Mouse (Mus musculus): ENCODE results near the gene C1qb. TPM values are rescaled to one million over a fixed set of nuclear protein-coding genes. Genes with fewer than 3 reads are reported as not detected.

The C1qb gene
- polyA plus RNA-seq, 1 experiment from 2014 or later: 44.5 TPM

DNA sequence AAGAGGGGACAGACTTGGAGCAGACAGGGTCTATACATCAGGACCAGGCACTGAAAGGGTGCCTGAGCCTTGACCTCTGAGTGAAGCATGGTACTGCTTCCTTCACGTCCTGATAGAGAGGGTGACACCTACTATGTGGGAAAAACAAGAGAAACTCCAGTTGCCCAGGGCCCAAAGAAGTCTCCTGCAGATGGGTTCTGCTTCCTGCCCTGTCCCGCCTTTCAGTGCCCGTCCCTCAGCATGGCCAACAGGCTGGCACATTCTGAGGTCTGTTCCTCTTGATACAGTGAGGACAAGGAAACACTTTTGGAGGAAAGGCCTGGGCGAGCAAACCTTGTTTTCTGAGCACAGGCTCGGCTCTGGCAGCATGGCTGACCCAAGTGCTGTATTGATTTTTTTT, 1.7 kb upstream of the C1qb start:
- H3K9me3 ChIP-seq (replicated peaks; ENCODE audit: control insufficient read depth, low read length): no peaks in the 10 kb centered on the region
- no peak overlapping the region for H3K27ac ChIP-seq (ENCODE audit: low read length)
- H3K36me3 ChIP-seq (ENCODE audit: control insufficient read depth, insufficient read depth): no peaks in the 10 kb centered on the region
- WGBS: 57% methylated on average over 5 of the region's 5 CpGs
- no peak overlapping the region for H3K4me3 ChIP-seq (ENCODE audit: low read length)
- H3K4me1 ChIP-seq (ENCODE audit: control insufficient read depth, insufficient read depth, low read length): no peaks in the 10 kb centered on the region
- no peak overlapping the region for H3K9ac ChIP-seq (ENCODE audit: low read length)
- no peak for ATAC-seq (replicated peaks; ENCODE audit: extremely low read depth, insufficient read depth, low FRiP score)
- peaks cover 17% of the 10 kb centered on the region for H3K27me3 ChIP-seq (ENCODE audit: control insufficient read depth, insufficient read depth, low read length)
- H3K4me2 ChIP-seq (ENCODE audit: low read depth, low read length): no peak overlapping the region

- no peak for ATAC-seq (replicated peaks; ENCODE audit: extremely low read depth, insufficient read depth, low FRiP score)
- H3K36me3 ChIP-seq (ENCODE audit: control insufficient read depth, insufficient read depth): no peaks in the 10 kb centered on the region
- H3K4me3 ChIP-seq (ENCODE audit: low read length): no peak overlapping the region
- peaks cover 12% of the 10 kb centered on the region for H3K27me3 ChIP-seq (ENCODE audit: control insufficient read depth, insufficient read depth, low read length)
- H3K4me1 ChIP-seq (ENCODE audit: control insufficient read depth, insufficient read depth, low read length): no peaks in the 10 kb centered on the region
- H3K9me3 ChIP-seq (replicated peaks; ENCODE audit: control insufficient read depth, low read length): no peaks in the 10 kb centered on the region
- H3K9ac ChIP-seq (ENCODE audit: low read length): no peak overlapping the region
- no peak overlapping the region for H3K27ac ChIP-seq (ENCODE audit: low read length)
- H3K4me2 ChIP-seq (ENCODE audit: low read depth, low read length): no peak overlapping the region
- WGBS: 18% methylated on average over 5 of the region's 5 CpGs
These were observed 7.4 kb downstream of the C1qb start for GRCm38 (mm10) chr4:136878601-136879000.

GRCm38 (mm10) chr4:136878171-136878570, 7.8 kb downstream of the C1qb start:
- Histone ChIP-seq H3K9me3 (replicated peaks; ENCODE audit: control insufficient read depth, low read length) (no peaks in the 10 kb centered on the region), H3K4me3 (ENCODE audit: low read length) (no peak overlapping the region), H3K27me3 (ENCODE audit: control insufficient read depth, insufficient read depth, low read length) (peaks cover 12% of the 10 kb centered on the region), H3K4me2 (ENCODE audit: low read depth, low read length) (no peak overlapping the region), H3K4me1 (ENCODE audit: control insufficient read depth, insufficient read depth, low read length) (no peaks in the 10 kb centered on the region), H3K36me3 (ENCODE audit: control insufficient read depth, insufficient read depth) (no peaks in the 10 kb centered on the region), H3K9ac (ENCODE audit: low read length) (no peak overlapping the region), H3K27ac (ENCODE audit: low read length) (no peak overlapping the region)
- no peak for ATAC-seq (replicated peaks; ENCODE audit: extremely low read depth, insufficient read depth, low FRiP score)
- 40% methylated on average over 8 of the region's 8 CpGs for WGBS

- H3K4me1 ChIP-seq (ENCODE audit: control insufficient read depth, insufficient read depth, low read length): no peaks in the 10 kb centered on the region
- H3K4me3 ChIP-seq (ENCODE audit: low read length): no peak overlapping the region
- H3K9ac ChIP-seq (ENCODE audit: low read length): no peak overlapping the region
- peaks cover 11% of the 10 kb centered on the region for H3K27me3 ChIP-seq (ENCODE audit: control insufficient read depth, insufficient read depth, low read length)
- H3K4me2 ChIP-seq (ENCODE audit: low read depth, low read length): no peak overlapping the region
- no peak overlapping the region for H3K27ac ChIP-seq (ENCODE audit: low read length)
- no peaks in the 10 kb centered on the region for H3K9me3 ChIP-seq (replicated peaks; ENCODE audit: control insufficient read depth, low read length)
- ATAC-seq (replicated peaks; ENCODE audit: extremely low read depth, insufficient read depth, low FRiP score): no peak
- H3K36me3 ChIP-seq (ENCODE audit: control insufficient read depth, insufficient read depth): no peaks in the 10 kb centered on the region
- WGBS: 17% methylated on average over 7 of the region's 7 CpGs
These were observed 9.0 kb downstream of the C1qb start for GRCm38 (mm10) chr4:136876971-136877370.

GRCm38 (mm10) chr4:136875012-136875411, 11.0 kb downstream of the C1qb start:
- H3K4me3 ChIP-seq (ENCODE audit: low read length): no peak overlapping the region
- no peak overlapping the region for H3K9ac ChIP-seq (ENCODE audit: low read length)
- H3K27me3 ChIP-seq (ENCODE audit: control insufficient read depth, insufficient read depth, low read length): peaks cover 15% of the 10 kb centered on the region; the same call in 1 of the 2 replicates
- no peaks in the 10 kb centered on the region for H3K9me3 ChIP-seq (replicated peaks; ENCODE audit: control insufficient read depth, low read length)
- ATAC-seq (replicated peaks; ENCODE audit: extremely low read depth, insufficient read depth, low FRiP score): no peak
- no peak overlapping the region for H3K4me2 ChIP-seq (ENCODE audit: low read depth, low read length)
- WGBS: 83% methylated on average over 14 of the region's 14 CpGs
- no peak overlapping the region for H3K27ac ChIP-seq (ENCODE audit: low read length)
- no peaks in the 10 kb centered on the region for H3K36me3 ChIP-seq (ENCODE audit: control insufficient read depth, insufficient read depth)
- H3K4me1 ChIP-seq (ENCODE audit: control insufficient read depth, insufficient read depth, low read length): no peaks in the 10 kb centered on the region

- no peaks in the 10 kb centered on the region for H3K4me1 ChIP-seq (ENCODE audit: control insufficient read depth, insufficient read depth, low read length)
- no peaks in the 10 kb centered on the region for H3K36me3 ChIP-seq (ENCODE audit: control insufficient read depth, insufficient read depth)
- no peak overlapping the region for H3K4me2 ChIP-seq (ENCODE audit: low read depth, low read length)
- H3K4me3 ChIP-seq (ENCODE audit: low read length): no peak overlapping the region
- H3K9me3 ChIP-seq (replicated peaks; ENCODE audit: control insufficient read depth, low read length): no peaks in the 10 kb centered on the region
- H3K27ac ChIP-seq (ENCODE audit: low read length): no peak overlapping the region
- peaks cover 25% of the 10 kb centered on the region for H3K27me3 ChIP-seq (ENCODE audit: control insufficient read depth, insufficient read depth, low read length)
- ATAC-seq (replicated peaks; ENCODE audit: extremely low read depth, insufficient read depth, low FRiP score): no peak
- H3K9ac ChIP-seq (ENCODE audit: low read length): no peak overlapping the region
- 72% methylated on average over 6 of the region's 6 CpGs for WGBS
These were observed 17.6 kb downstream of the C1qb start for GRCm38 (mm10) chr4:136868371-136868770.

GRCm38 (mm10) chr4:136867690-136868345, 18.2 kb downstream of the C1qb start:
- Histone ChIP-seq H3K4me2 (ENCODE audit: low read depth, low read length) (no peak overlapping the region), H3K27ac (ENCODE audit: low read length) (no peak overlapping the region), H3K36me3 (ENCODE audit: control insufficient read depth, insufficient read depth) (no peaks in the 10 kb centered on the region), H3K4me3 (ENCODE audit: low read length) (no peak overlapping the region), H3K27me3 (ENCODE audit: control insufficient read depth, insufficient read depth, low read length) (peaks cover 25% of the 10 kb centered on the region), H3K4me1 (ENCODE audit: control insufficient read depth, insufficient read depth, low read length) (no peaks in the 10 kb centered on the region), H3K9me3 (replicated peaks; ENCODE audit: control insufficient read depth, low read length) (no peaks in the 10 kb centered on the region), H3K9ac (ENCODE audit: low read length) (no peak overlapping the region)
- no peak for ATAC-seq (replicated peaks; ENCODE audit: extremely low read depth, insufficient read depth, low FRiP score)
- WGBS: 16% methylated on average over 10 of the region's 12 CpGs

DNA sequence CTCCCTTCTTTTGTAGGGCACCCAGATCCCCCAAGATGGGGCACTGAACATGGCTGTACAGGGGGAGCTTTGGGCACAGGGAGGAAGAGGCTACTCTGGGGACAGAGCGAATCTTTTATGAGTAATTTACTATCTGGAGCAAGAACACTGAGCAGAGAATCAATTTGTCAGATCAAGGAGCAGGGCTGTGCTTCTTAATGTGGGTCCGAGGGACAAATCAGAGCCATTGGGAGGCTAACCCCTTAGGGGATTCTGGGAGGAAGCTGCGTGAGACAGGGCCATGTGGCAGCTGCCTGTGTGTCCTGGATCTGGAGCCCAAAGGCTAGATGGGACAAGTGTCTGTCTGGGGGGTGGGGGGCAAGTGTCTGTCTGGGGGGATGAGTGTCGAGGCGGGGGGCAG, 20.5 kb downstream of the C1qb start:
- Histone ChIP-seq H3K27ac (ENCODE audit: low read length) (no peak overlapping the region), H3K27me3 (ENCODE audit: control insufficient read depth, insufficient read depth, low read length) (peaks cover 40% of the 10 kb centered on the region), H3K9me3 (replicated peaks; ENCODE audit: control insufficient read depth, low read length) (no peaks in the 10 kb centered on the region), H3K9ac (ENCODE audit: low read length) (no peak overlapping the region), H3K4me1 (ENCODE audit: control insufficient read depth, insufficient read depth, low read length) (no peaks in the 10 kb centered on the region), H3K36me3 (ENCODE audit: control insufficient read depth, insufficient read depth) (no peaks in the 10 kb centered on the region), H3K4me2 (ENCODE audit: low read depth, low read length) (no peak overlapping the region), H3K4me3 (ENCODE audit: low read length) (no peak overlapping the region)
- ATAC-seq (replicated peaks; ENCODE audit: extremely low read depth, insufficient read depth, low FRiP score): no peak
- WGBS: 62% methylated on average over 5 of the region's 5 CpGs

- Histone ChIP-seq H3K9ac (ENCODE audit: low read length) (no peak overlapping the region), H3K4me2 (ENCODE audit: low read depth, low read length) (no peak overlapping the region), H3K27me3 (ENCODE audit: control insufficient read depth, insufficient read depth, low read length) (peaks cover 37% of the 10 kb centered on the region), H3K9me3 (replicated peaks; ENCODE audit: control insufficient read depth, low read length) (no peaks in the 10 kb centered on the region), H3K4me1 (ENCODE audit: control insufficient read depth, insufficient read depth, low read length) (no peaks in the 10 kb centered on the region), H3K27ac (ENCODE audit: low read length) (no peak overlapping the region), H3K4me3 (ENCODE audit: low read length) (no peak overlapping the region), H3K36me3 (ENCODE audit: control insufficient read depth, insufficient read depth) (no peaks in the 10 kb centered on the region)
- no peak for ATAC-seq (replicated peaks; ENCODE audit: extremely low read depth, insufficient read depth, low FRiP score)
- WGBS: 17% methylated on average over 15 of the region's 15 CpGs
These were observed 21.1 kb downstream of the C1qb start for GRCm38 (mm10) chr4:136864751-136865470.
